Mouse (Mus musculus): ENCODE results near the gene Myo7a. TPM values are rescaled to one million over a fixed set of nuclear protein-coding genes. Genes with fewer than 3 reads are reported as not detected.

Gene Myo7a
- total RNA-seq, 2 experiments from 2014 or later = 2.6 to 3.2 TPM

DNA sequence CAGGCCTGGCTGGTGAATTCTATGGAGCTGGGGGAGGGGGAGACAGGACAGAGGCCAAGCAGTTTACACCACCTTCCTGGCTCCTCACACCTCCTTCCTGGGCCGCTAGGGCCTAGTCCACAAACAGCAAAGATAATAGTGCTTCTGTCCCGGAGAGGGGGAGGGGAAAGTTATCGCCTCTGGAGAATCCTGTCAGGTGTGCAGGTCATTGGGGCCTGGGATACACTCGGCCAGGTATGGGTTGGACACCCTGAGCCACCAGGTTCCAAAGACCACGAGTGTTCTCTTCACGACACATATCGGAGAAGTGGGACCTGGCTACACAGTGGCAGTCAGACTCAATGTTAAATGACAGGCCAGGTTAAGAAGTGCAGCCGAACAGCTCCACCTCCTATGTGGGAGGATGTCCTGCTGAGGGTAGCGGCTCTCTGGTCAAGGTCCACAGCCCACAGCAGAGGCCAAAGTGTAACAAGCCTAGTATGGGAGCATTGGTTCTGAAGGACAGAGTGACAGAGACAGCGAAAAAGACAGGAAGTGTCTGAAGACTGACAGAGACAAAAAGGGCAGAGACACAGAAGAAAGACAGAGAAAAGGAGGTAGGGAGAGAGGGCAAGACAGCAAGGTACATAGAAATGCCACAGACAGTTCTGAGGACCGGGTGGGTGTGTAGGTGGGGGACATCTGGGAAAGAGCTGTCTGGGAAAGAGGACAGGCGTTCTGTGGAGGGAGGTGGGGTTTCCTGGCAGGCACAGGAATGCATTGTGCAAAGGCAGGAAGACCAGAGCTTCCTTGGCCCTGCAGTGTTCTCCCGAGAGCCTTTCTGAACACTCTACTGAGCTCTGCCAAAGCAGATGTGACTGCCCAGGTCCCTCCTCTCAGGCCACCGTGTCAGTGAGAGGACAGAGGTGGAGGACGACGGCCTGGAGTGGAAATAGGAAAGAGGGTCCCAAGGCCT is 14.6 kb downstream of the Myo7a start:
- intact Hi-C loops (cut with DNase I) = loop anchor here (1.0 kb wide), 1 partner anchor 16 kb away; no protein-coding TSS in a partner anchor
- no peak for DNase-seq

- DNase-seq = no peak
- intact Hi-C loops (cut with DNase I) = no loop called here
Observed at GRCm38 (mm10) chr7:98103942-98104292, 15.4 kb downstream of the Myo7a start.

GRCm38 (mm10) chr7:98103002-98103941 is 16.1 kb downstream of the Myo7a start:
- peak; percentile 73 to 76 for DNase-seq

GRCm38 (mm10) chr7:98102488-98102887 is 16.8 kb downstream of the Myo7a start:
- DNase-seq = no peak
- intact Hi-C loops (cut with DNase I) = no loop called here

More at GRCm38 (mm10) chr7:98103002-98103941, 16.1 kb downstream of the Myo7a start:
- intact Hi-C loops (cut with DNase I) = no loop called here

DNA sequence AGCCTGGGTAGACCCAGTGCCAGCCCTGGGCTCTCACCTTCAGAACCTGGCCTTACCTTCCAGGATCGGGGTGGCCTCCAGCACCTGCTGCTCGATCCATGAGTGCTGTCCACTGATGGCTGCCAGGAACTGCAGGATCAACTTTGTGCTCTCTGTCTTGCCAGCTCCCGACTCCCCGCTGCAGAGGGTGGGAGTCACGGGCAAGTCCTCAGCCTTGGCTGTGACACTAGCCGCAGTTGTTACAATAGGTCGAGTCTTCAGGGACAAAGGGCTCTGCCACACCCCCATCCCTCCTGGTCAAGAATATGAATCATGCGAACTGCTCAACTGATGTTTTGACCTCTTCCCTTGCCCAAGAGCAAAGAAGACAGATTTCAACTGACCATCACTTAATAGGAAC is 21.8 kb downstream of the Myo7a start:
- DNase-seq = no peak

DNA sequence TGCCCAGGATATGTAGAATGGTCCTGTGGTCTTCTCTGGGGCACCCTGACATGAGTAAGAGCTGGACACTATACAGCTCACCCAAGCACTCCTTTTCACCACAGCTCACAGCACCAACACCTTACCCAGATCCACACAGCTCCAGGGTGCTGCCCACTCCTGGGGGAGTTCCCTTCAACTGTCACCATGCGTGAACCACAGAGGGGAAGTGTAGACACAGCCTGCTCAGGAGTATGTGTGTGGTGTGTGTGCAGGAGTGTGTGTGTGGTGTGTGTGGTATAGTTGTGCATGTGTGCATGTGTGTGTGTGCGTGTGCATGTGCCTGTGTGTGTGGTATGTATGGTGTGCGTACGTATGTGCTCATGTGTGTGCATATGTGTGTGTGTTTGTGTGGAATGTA is 23.5 kb downstream of the Myo7a start:
- intact Hi-C loops (cut with DNase I) = no loop called here

More for the DNA sequence above, 21.8 kb downstream of the Myo7a start:
- intact Hi-C loops (cut with DNase I) = no loop called here

GRCm38 (mm10) chr7:98086346-98086745 is 33.0 kb downstream of the Myo7a start:
- DNase-seq = no peak
- intact Hi-C loops (cut with DNase I) = loop anchor here (5.0 kb wide), 1 partner anchor 344 kb away; no protein-coding TSS in a partner anchor

More for the DNA sequence above, 23.5 kb downstream of the Myo7a start:
- DNase-seq = no peak

GRCm38 (mm10) chr7:98085314-98085713 is 34.0 kb downstream of the Myo7a start:
- no peak for DNase-seq
- intact Hi-C loops (cut with DNase I) = loop anchor here (5.0 kb wide), 1 partner anchor 343 kb away; no protein-coding TSS in a partner anchor

- no peak for DNase-seq
- intact Hi-C loops (cut with DNase I) = loop anchor here (5.0 kb wide), 1 partner anchor 342 kb away; no protein-coding TSS in a partner anchor
Observed at GRCm38 (mm10) chr7:98084541-98085293, 34.6 kb downstream of the Myo7a start.

- intact Hi-C loops (cut with DNase I) = no loop called here
- DNase-seq = no peak
Observed at GRCm38 (mm10) chr7:98082376-98082775, 36.9 kb downstream of the Myo7a start.

DNA sequence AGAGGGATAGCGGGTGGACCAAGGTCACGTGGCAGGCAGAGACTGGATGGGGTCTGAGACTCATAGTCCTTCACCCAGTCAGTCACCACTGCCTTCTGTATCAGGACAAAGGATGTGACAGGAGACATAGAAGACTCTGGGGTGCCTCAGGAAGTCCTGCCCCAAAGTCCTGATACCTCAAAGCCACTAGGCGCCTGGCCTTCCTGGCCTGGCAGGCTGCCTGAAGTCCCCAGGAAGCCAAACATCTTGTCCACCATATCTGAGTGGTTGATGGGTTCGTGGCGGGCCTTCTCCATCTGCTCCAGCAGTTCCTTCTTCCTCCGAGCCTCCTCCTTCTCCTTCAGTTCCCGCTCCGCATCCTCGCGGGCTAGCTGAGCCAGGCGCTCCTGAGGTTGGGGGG is 41.9 kb downstream of the Myo7a start:
- intact Hi-C loops (cut with DNase I) = no loop called here
- DNase-seq = no peak

- DNase-seq = peak; percentile 72 to 75
- intact Hi-C loops (cut with DNase I) = loop anchor here (1.0 kb wide), 1 partner anchor 49 kb away; no protein-coding TSS in a partner anchor
Observed at GRCm38 (mm10) chr7:98071620-98072019, 47.7 kb downstream of the Myo7a start.

DNA sequence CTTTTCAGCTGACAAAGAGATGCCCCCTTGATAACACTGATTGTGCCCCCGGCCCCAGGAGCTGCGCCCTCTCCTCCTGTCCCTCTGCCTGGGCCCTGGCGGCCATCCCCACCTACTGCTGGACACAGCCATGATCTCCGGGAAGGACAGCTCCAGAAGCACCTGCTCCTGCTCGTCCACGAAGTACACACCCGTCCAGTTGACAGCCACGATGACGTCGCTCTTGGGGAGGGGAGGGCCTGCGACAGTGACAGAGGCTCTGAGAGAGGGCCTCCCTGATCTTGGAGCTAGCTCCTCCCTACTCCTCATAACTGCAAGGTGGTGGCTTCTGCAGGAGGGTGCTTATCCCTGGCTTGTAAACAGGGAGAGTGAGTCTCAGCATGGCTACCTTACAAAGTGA is 53.1 kb downstream of the Myo7a start:
- intact Hi-C loops (cut with DNase I) = no loop called here
- DNase-seq = no peak

DNA sequence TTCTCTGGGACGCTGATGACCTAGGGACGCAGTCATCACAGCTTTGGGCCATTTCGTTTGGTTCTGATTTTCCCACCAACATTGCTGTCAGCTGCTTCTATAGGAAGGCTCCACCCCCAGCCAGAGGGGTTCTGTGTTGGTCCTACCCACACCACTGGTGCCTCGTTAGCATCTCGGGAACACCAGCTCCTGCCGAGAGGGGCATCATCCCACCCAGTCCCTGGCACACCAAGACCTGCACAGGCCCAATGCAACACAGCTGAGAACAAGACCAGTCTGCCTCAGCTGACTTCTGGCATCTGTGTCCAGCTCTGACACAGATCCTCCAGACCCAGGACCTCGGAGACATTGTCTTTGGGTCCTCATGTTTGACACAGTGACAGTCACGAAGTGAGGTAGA is 64.4 kb downstream of the Myo7a start:
- intact Hi-C loops (cut with DNase I) = no loop called here
- DNase-seq = no peak

DNA sequence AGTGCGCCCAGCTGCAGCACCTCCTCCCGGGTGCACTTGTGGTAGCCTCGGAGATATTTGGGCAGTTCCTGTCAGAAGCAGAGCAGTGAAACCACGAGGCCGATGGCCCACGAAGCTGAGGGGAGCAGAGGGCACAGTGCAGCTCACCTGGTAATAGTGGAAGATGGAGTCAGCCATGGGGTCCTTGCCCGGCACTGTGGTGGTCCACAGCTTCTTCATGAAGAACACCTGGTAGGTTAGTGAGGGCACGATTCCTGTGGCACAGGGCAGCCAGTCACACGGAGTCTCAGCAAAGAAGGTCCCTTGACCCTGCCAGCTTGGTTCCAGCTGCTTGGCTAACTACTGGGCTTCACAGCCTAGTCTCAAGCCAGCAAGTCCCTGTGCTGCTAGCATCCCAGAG is 64.9 kb downstream of the Myo7a start:
- intact Hi-C loops (cut with DNase I) = no loop called here
- no peak for DNase-seq

- intact Hi-C loops (cut with DNase I) = no loop called here
- DNase-seq = no peak
Observed at GRCm38 (mm10) chr7:98051980-98052379, 67.3 kb downstream of the Myo7a start.

- DNase-seq = no peak
Observed at GRCm38 (mm10) chr7:98048101-98048824, 71.1 kb downstream of the Myo7a start.

GRCm38 (mm10) chr7:98002617-98003016 is 116.7 kb downstream of the Myo7a start:
- no peak for DNase-seq
- intact Hi-C loops (cut with DNase I) = no loop called here

More at GRCm38 (mm10) chr7:98048101-98048824, 71.1 kb downstream of the Myo7a start:
- intact Hi-C loops (cut with DNase I) = no loop called here
